Mouse (Mus musculus) heart, postnatal 0 days (tissue): ENCODE data around the gene Ehd1. TPM values are rescaled to one million over a fixed set of nuclear protein-coding genes. Genes with fewer than 3 reads are reported as not detected.

Experiments
- ATAC-seq: fragments of 200-750 bp; cut with Nextera tagmentation; 2 replicates; pipeline ENCODE4 v1.8.0; 2017; ENCODE audit warnings: low read depth, moderate number of reproducible peaks, moderate library complexity; ENCODE audit not compliant: insufficient read depth
- DNase-seq: peaks from one replicate; pipeline ENCODE4 v3.0.0-alpha.2; 2016; ENCODE audit warnings: low spot score
- H3K27ac ChIP-seq: fragments of 300-500 bp; sonication (generic); 2 replicates; pipeline ENCODE4 v1.5.1; 2014; ENCODE audit warnings: low read depth, mild to moderate bottlenecking
- H3K27me3 ChIP-seq: fragments of 300-500 bp; sonication (generic); 2 replicates; pipeline ENCODE4 v1.6.1; 2014; ENCODE audit warnings: low read length, mixed read lengths; ENCODE audit not compliant: control insufficient read depth, insufficient read depth
- H3K36me3 ChIP-seq: fragments of 300-500 bp; sonication (generic); replicated peaks from 2 replicates; pipeline ENCODE4 v1.6.1; 2014; ENCODE audit warnings: low read length, mixed read lengths; ENCODE audit not compliant: control insufficient read depth, insufficient read depth
- H3K4me1 ChIP-seq: fragments of 300-500 bp; sonication (generic); 2 replicates; pipeline ENCODE4 v1.6.1; 2014; ENCODE audit warnings: antibody characterized with exemption; ENCODE audit not compliant: control insufficient read depth, insufficient read depth
- H3K4me2 ChIP-seq: fragments of 300-500 bp; sonication (generic); 2 replicates; pipeline ENCODE4 v1.6.1; 2014; ENCODE audit warnings: low read depth, mild to moderate bottlenecking, low read length, moderate library complexity
- H3K4me3 ChIP-seq: fragments of 300-500 bp; sonication (generic); 2 replicates; pipeline ENCODE4 v1.5.1; 2014; ENCODE audit warnings: low read depth, low read length
- H3K9ac ChIP-seq: fragments of 300-500 bp; sonication (generic); replicated peaks from 2 replicates; pipeline ENCODE4 v1.6.1; 2014; ENCODE audit warnings: low read depth, low read length, mixed read lengths
- H3K9me3 ChIP-seq: fragments of 300-500 bp; sonication (generic); replicated peaks from 2 replicates; pipeline ENCODE4 v1.6.1; 2016; ENCODE audit warnings: low read length; ENCODE audit not compliant: control insufficient read depth
- CTCF ChIP-seq: IDR thresholded peaks from 2 replicates; pipeline ENCODE4 v1.5.1; 2016; ENCODE audit warnings: antibody characterized with exemption, control low read depth, low read depth
- EP300 ChIP-seq: IDR thresholded peaks from 2 replicates; pipeline ENCODE4 v1.6.1; 2016; ENCODE audit warnings: antibody characterized with exemption, low read depth
- WGBS: fragments of 180-500 bp; shearing (Covaris S2); extraction: QIAGEN DNeasy Blood & Tissue Kit; methylation state at CpG from one replicate; pipeline ENCODE4 v1.1.7; 2014; 5-methylcytosine and 5-hydroxymethylcytosine counted together
- polyA plus RNA-seq: library from polyadenylated mRNA; unstranded; fragments of >200 nt; fragmentation: Nextera tagmentation; extraction: Ambion mirVana; gene quantifications from 2 replicates; pipeline ENCODE4 v1.2.1, GENCODE M21; 2015
- total RNA-seq: library from RNA; depleted of rRNA; stranded (reverse); fragments of >200 nt; gene quantifications from 2 replicates; pipeline ENCODE4 v1.2.3, GENCODE M21; 2014; ENCODE audit warnings: low replicate concordance; rRNA removed

The Ehd1 gene
- total RNA-seq (127 and 200 TPM in 2 replicates), polyA plus RNA-seq (56.4 and 60.3 TPM in 2 replicates)

GRCm38 (mm10) chr19:6276426-6277421 lies at the start of gene Ehd1:
Ehd1 (plus strand) TSS chr19:6276725.
- peak; percentile 98 for DNase-seq
- H3K36me3 ChIP-seq, result peaks cover 24% of the 10 kb centered on the region
- no peaks in the 10 kb centered on the region for H3K27me3 ChIP-seq
- H3K9me3 ChIP-seq, result no peaks in the 10 kb centered on the region
- under 1% methylated on average over 100 of the region's 106 CpGs for WGBS
- peak within 1 kb of the TSS; percentile 74 for H3K9ac ChIP-seq
- ATAC-seq, result peak; percentile 95
- H3K27ac ChIP-seq, result peak within 1 kb of the TSS; percentile 79
- peak within 1 kb of the TSS; percentile 76 for H3K4me3 ChIP-seq
- H3K4me2 ChIP-seq, result peak within 1 kb of the TSS; percentile 86
- TF ChIP-seq CTCF, result peak; percentile 63
- peak; percentile 64; the same call in 1 of the 2 replicates for TF ChIP-seq EP300
- peaks cover 46% of the 10 kb centered on the region for H3K4me1 ChIP-seq

GRCm38 (mm10) chr19:6226763-6227162 lies 49.8 kb upstream of the Ehd1 start:
- H3K4me1 ChIP-seq, result no peaks in the 10 kb centered on the region
- H3K27me3 ChIP-seq, result no peaks in the 10 kb centered on the region
- no peak overlapping the region for H3K27ac ChIP-seq
- no peak overlapping the region for H3K4me3 ChIP-seq
- ATAC-seq (no peak), DNase-seq (no peak)
- H3K4me2 ChIP-seq, result no peak overlapping the region
- H3K36me3 ChIP-seq, result peaks cover 42% of the 10 kb centered on the region
- no peak overlapping the region for H3K9ac ChIP-seq
- TF ChIP-seq CTCF (no peak), EP300 (no peak)
- 88% methylated on average over 14 of the region's 14 CpGs for WGBS
- no peaks in the 10 kb centered on the region for H3K9me3 ChIP-seq

GRCm38 (mm10) chr19:6227864-6228263 lies 48.7 kb upstream of the Ehd1 start:
- H3K36me3 ChIP-seq, result peaks cover 53% of the 10 kb centered on the region
- DNase-seq, result no peak
- H3K9ac ChIP-seq, result no peak overlapping the region
- no peaks in the 10 kb centered on the region for H3K9me3 ChIP-seq
- H3K4me1 ChIP-seq, result no peaks in the 10 kb centered on the region
- H3K4me2 ChIP-seq, result no peak overlapping the region
- 98% methylated on average over 4 of the region's 4 CpGs for WGBS
- no peak for ATAC-seq
- TF ChIP-seq EP300 (no peak), CTCF (no peak)
- H3K4me3 ChIP-seq, result no peak overlapping the region
- no peaks in the 10 kb centered on the region for H3K27me3 ChIP-seq
- no peak overlapping the region for H3K27ac ChIP-seq

GRCm38 (mm10) chr19:6230411-6230810 lies 46.1 kb upstream of the Ehd1 start:
- H3K36me3 ChIP-seq, result peaks cover 62% of the 10 kb centered on the region
- TF ChIP-seq CTCF, result no peak
- TF ChIP-seq EP300, result no peak
- DNase-seq, result no peak
- no peak overlapping the region for H3K4me2 ChIP-seq
- no peak overlapping the region for H3K4me3 ChIP-seq
- 81% methylated on average over 4 of the region's 4 CpGs for WGBS
- no peaks in the 10 kb centered on the region for H3K27me3 ChIP-seq
- H3K9ac ChIP-seq, result no peak overlapping the region
- H3K27ac ChIP-seq, result no peak overlapping the region
- H3K4me1 ChIP-seq, result peaks cover 11% of the 10 kb centered on the region
- H3K9me3 ChIP-seq, result no peaks in the 10 kb centered on the region
- ATAC-seq, result no peak

- 92% methylated on average over 2 of the region's 2 CpGs for WGBS
- H3K27ac ChIP-seq, result no peak overlapping the region
- H3K4me2 ChIP-seq, result no peak overlapping the region
- H3K36me3 ChIP-seq, result peaks cover 62% of the 10 kb centered on the region
- TF ChIP-seq EP300, result no peak
- no peak for TF ChIP-seq CTCF
- H3K9me3 ChIP-seq, result no peaks in the 10 kb centered on the region
- H3K9ac ChIP-seq, result no peak overlapping the region
- no peak for DNase-seq
- no peak overlapping the region for H3K4me3 ChIP-seq
- H3K27me3 ChIP-seq, result no peaks in the 10 kb centered on the region
- ATAC-seq, result no peak
- peaks cover 11% of the 10 kb centered on the region for H3K4me1 ChIP-seq
Measured at GRCm38 (mm10) chr19:6231036-6231435, 45.5 kb upstream of the Ehd1 start.
